Mouse (Mus musculus): ENCODE data around the gene Psma3.
"Not testable (repeated sequence)": the region's sequence is repeated elsewhere in the genome, so short reads cannot be mapped to it uniquely, and the experiment has no call there.

Psma3 gene

GRCm38 (mm10) chr12:71003760-71004426 is 29.5 kb downstream of the Psma3 start:
- no peak for DNase-seq

- DNase-seq: no peak
Observed at GRCm38 (mm10) chr12:71006141-71006540, 31.7 kb downstream of the Psma3 start.

- DNase-seq: no peak
Observed at GRCm38 (mm10) chr12:71006901-71007300, 32.5 kb downstream of the Psma3 start.

- DNase-seq: no peak
Observed at GRCm38 (mm10) chr12:71009769-71010168, 35.3 kb downstream of the Psma3 start.

- no peak for DNase-seq
Observed at GRCm38 (mm10) chr12:71014845-71015362, 40.5 kb downstream of the Psma3 start.

GRCm38 (mm10) chr12:71015363-71016210 is 41.2 kb downstream of the Psma3 start, which contains the start of gene Arid4a:
TSS of gene Arid4a (plus strand) at chr12:71015990.
- DNase-seq: peak; percentile 88 to 94

- DNase-seq: no peak
Observed at GRCm38 (mm10) chr12:71016211-71016502, 41.7 kb downstream of the Psma3 start.

- peak; percentile 59 to 60 for DNase-seq
Observed at GRCm38 (mm10) chr12:71016503-71017241, 42.3 kb downstream of the Psma3 start.

GRCm38 (mm10) chr12:71017242-71017571 is 42.8 kb downstream of the Psma3 start:
- DNase-seq: no peak

- no peak for DNase-seq
Observed at GRCm38 (mm10) chr12:71017827-71018226, 43.4 kb downstream of the Psma3 start.

GRCm38 (mm10) chr12:71019211-71019610 is 44.8 kb downstream of the Psma3 start:
- no peak for DNase-seq

GRCm38 (mm10) chr12:71024411-71024810 is 50.0 kb downstream of the Psma3 start:
- DNase-seq: no peak

- not testable (repeated sequence) for DNase-seq
Observed at GRCm38 (mm10) chr12:71028265-71028664, 53.8 kb downstream of the Psma3 start.

- DNase-seq: no peak
Observed at GRCm38 (mm10) chr12:71030260-71030659, 55.8 kb downstream of the Psma3 start.

- no peak for DNase-seq
Observed at GRCm38 (mm10) chr12:71030722-71031121, 56.3 kb downstream of the Psma3 start.

- DNase-seq: no peak
Observed at GRCm38 (mm10) chr12:71035826-71036225, 61.4 kb downstream of the Psma3 start.

- no peak for DNase-seq
Observed at GRCm38 (mm10) chr12:71036729-71037404, 62.4 kb downstream of the Psma3 start.

- DNase-seq: peak; percentile 53 to 63
Observed at GRCm38 (mm10) chr12:71040462-71040861, 66.0 kb downstream of the Psma3 start.

GRCm38 (mm10) chr12:71042451-71042850 is 68.0 kb downstream of the Psma3 start:
- DNase-seq: no peak

- no peak for DNase-seq
Observed at GRCm38 (mm10) chr12:71043571-71043970, 69.2 kb downstream of the Psma3 start.

GRCm38 (mm10) chr12:71044488-71044887 is 70.1 kb downstream of the Psma3 start:
- DNase-seq: no peak
